Mouse (Mus musculus) E14TG2a.4 (cell line): ENCODE data around the gene Tbc1d1.

Source experiments
- H3K27me3 ChIP-seq: 2 replicates; pipeline ENCODE4 v1.6.1; 2014; ENCODE audit warnings: low read length, control low read depth; ENCODE audit not compliant: insufficient read depth
- H3K36me3 ChIP-seq: 2 replicates; pipeline ENCODE4 v1.6.1; 2014; ENCODE audit warnings: low read length, control low read depth; ENCODE audit not compliant: insufficient read depth
- H3K4me1 ChIP-seq: replicated peaks from 2 replicates; pipeline ENCODE4 v1.6.1; 2014; ENCODE audit warnings: low read depth, low read length, control low read depth
- H3K4me3 ChIP-seq: replicated peaks from 2 replicates; pipeline ENCODE4 v1.5.1; 2014; ENCODE audit warnings: mild to moderate bottlenecking, low read length
- H3K9me3 ChIP-seq: 2 replicates; pipeline ENCODE4 v1.6.1; 2014; ENCODE audit warnings: low read length, control low read depth
- CTCF ChIP-seq: conservative IDR thresholded peaks from 2 replicates; pipeline ENCODE4 v1.5.1; 2014; ENCODE audit warnings: low read length
- NANOG ChIP-seq: IDR thresholded peaks from 2 replicates; pipeline ENCODE4 v1.6.1; 2014; ENCODE audit warnings: borderline replicate concordance, low read length, mixed read lengths
- POU5F1 ChIP-seq: IDR thresholded peaks from 2 replicates; pipeline ENCODE4 v1.6.1; 2014; ENCODE audit warnings: low read length, borderline replicate concordance

Tbc1d1 gene

DNA sequence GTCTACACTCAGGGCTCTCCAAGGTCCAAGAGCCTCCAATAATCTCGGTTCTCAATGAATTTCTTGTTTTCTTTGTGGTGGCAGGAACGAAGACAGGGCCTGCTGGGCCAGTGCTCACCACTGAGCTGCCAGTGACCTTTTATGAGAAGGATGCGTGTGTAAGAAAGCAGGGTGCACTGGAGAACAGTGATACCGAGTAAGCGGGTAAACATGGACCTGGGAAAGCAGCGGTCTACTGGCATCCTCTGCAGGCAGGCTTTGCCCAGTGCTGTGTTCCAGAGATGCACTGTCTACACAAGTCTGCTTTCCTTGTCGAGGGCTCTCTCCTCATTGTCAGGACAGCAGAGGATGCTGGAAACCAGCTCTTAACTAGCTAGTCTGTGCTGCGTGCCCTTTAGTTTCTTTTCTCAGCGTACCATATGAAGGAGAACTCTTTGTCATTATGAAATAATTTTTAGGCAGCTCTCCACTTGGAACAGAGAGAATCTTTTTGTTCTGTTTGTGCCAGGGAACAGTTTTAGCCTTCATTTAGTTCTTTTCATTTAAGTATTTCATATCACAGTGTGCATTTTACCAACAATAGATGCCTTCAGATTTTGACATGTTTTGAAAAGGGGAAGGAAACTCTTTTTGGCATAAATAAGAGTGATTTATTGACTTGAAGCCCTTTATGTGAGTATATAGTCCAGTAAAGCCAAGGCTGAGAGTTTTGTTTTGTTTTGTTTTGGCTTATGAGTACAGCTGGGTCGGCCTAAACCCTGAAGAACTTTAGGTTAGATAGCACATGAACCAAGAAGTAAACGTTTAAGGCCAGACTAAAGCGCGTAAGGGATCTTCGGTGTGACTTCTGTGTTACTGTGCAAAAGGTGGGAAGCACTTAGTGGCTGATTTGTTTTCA lies 132.2 kb downstream of the Tbc1d1 start:
- TF ChIP-seq POU5F1 (no peak), CTCF (no peak), NANOG (no peak)
- H3K9me3 ChIP-seq: peaks cover 7% of the 10 kb centered on the region
- no peak overlapping the region for H3K4me3 ChIP-seq
- H3K36me3 ChIP-seq: peaks cover 60% of the 10 kb centered on the region
- H3K27me3 ChIP-seq: no peaks in the 10 kb centered on the region
- peaks cover 4% of the 10 kb centered on the region for H3K4me1 ChIP-seq

GRCm38 (mm10) chr5:64289202-64290060 lies 133.3 kb downstream of the Tbc1d1 start:
- Histone ChIP-seq H3K4me3 (no peak overlapping the region), H3K9me3 (no peaks in the 10 kb centered on the region), H3K36me3 (peaks cover 60% of the 10 kb centered on the region), H3K4me1 (peaks cover 4% of the 10 kb centered on the region), H3K27me3 (no peaks in the 10 kb centered on the region)
- TF ChIP-seq NANOG (no peak), POU5F1 (no peak), CTCF (peak; percentile 70)

GRCm38 (mm10) chr5:64290061-64290345 lies 133.9 kb downstream of the Tbc1d1 start:
- Histone ChIP-seq H3K4me3 (no peak overlapping the region), H3K36me3 (peaks cover 65% of the 10 kb centered on the region), H3K4me1 (peaks cover 4% of the 10 kb centered on the region), H3K27me3 (no peaks in the 10 kb centered on the region), H3K9me3 (no peaks in the 10 kb centered on the region)
- no peak for TF ChIP-seq NANOG
- TF ChIP-seq CTCF: no peak
- no peak for TF ChIP-seq POU5F1

GRCm38 (mm10) chr5:64291657-64292056 lies 135.6 kb downstream of the Tbc1d1 start:
- no peaks in the 10 kb centered on the region for H3K27me3 ChIP-seq
- TF ChIP-seq POU5F1 (no peak), CTCF (no peak), NANOG (no peak)
- peaks cover 17% of the 10 kb centered on the region for H3K4me1 ChIP-seq
- no peak overlapping the region for H3K4me3 ChIP-seq
- H3K9me3 ChIP-seq: no peaks in the 10 kb centered on the region
- peaks cover 65% of the 10 kb centered on the region for H3K36me3 ChIP-seq

DNA sequence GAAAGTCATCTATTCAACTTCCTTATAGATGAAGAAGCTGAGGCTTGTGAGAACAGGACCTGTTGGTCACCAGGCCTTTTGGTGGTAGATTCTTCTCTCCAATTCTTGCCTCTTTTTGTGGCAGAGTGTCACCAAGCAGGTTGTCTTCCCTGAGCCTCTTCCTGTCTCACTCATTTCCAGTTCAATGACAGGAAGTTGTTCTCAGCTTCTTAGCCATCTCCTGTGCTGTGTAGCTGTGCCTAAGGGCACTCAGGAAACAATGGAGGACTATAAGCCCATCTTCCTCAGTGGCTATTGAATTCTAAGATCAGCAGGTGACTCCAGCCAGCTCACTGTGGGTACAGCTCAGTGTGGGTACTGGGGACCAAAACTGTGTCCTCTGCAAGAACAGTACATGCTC lies 139.5 kb downstream of the Tbc1d1 start:
- Histone ChIP-seq H3K36me3 (peaks cover 43% of the 10 kb centered on the region), H3K4me1 (peaks cover 39% of the 10 kb centered on the region), H3K27me3 (no peaks in the 10 kb centered on the region), H3K4me3 (no peak overlapping the region), H3K9me3 (0 out of 2 replicates have a peak, but pooled peaks cover 3% of the 10 kb centered on the region)
- no peak for TF ChIP-seq CTCF

DNA sequence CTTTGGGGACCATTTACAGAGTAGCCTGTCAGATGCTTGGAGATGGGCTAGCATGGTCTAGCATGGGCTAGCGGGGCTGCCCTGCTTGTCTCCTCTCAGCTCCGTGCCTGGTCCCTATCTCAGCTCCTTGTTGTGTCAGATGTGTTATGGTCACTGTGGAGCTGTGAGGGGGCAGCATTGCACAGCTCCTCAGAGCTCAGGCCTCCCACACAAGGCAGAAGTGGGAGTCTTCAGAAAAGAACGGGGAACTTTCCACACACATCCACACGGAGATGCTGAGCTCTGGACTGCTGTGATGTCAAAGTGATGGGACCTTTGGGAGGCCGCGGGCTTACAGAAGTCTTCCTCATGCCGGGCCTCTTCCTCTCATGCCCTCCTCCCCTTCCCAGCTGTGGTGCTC lies 140.2 kb downstream of the Tbc1d1 start:
- H3K36me3 ChIP-seq: peaks cover 46% of the 10 kb centered on the region
- TF ChIP-seq POU5F1 (no peak), CTCF (no peak), NANOG (no peak)
- H3K9me3 ChIP-seq: 0 out of 2 replicates have a peak, but pooled peaks cover 3% of the 10 kb centered on the region
- no peak overlapping the region for H3K4me3 ChIP-seq
- H3K4me1 ChIP-seq: peaks cover 39% of the 10 kb centered on the region
- H3K27me3 ChIP-seq: no peaks in the 10 kb centered on the region

GRCm38 (mm10) chr5:64297100-64297499 lies 141.0 kb downstream of the Tbc1d1 start:
- peaks cover 45% of the 10 kb centered on the region for H3K4me1 ChIP-seq
- H3K36me3 ChIP-seq: peaks cover 52% of the 10 kb centered on the region
- no peaks in the 10 kb centered on the region for H3K27me3 ChIP-seq
- H3K9me3 ChIP-seq: 0 out of 2 replicates have a peak, but pooled peaks cover 3% of the 10 kb centered on the region
- TF ChIP-seq POU5F1 (no peak), NANOG (no peak), CTCF (no peak)
- no peak overlapping the region for H3K4me3 ChIP-seq

- Histone ChIP-seq H3K27me3 (no peaks in the 10 kb centered on the region), H3K4me3 (peak overlapping the region; percentile 55), H3K36me3 (peaks cover 47% of the 10 kb centered on the region), H3K9me3 (0 out of 2 replicates have a peak, but pooled peaks cover 3% of the 10 kb centered on the region), H3K4me1 (peaks cover 50% of the 10 kb centered on the region)
- TF ChIP-seq POU5F1 (no peak), NANOG (no peak), CTCF (no peak)
Measured at GRCm38 (mm10) chr5:64298331-64299036, 142.4 kb downstream of the Tbc1d1 start.
